Mouse (Mus musculus): ENCODE results near the gene Top2a. TPM values are rescaled to one million over a fixed set of nuclear protein-coding genes. Genes with fewer than 3 reads are reported as not detected.
"Not testable (repeated sequence)": the region's sequence is repeated elsewhere in the genome, so short reads cannot be mapped to it uniquely, and the experiment has no call there.

Gene Top2a
- polyA plus RNA-seq, 1 experiment from 2014 or later, result 20.4 TPM

- Histone ChIP-seq H3K9ac (ENCODE audit: low read depth, low read length) (no peak overlapping the region), H3K36me3 (ENCODE audit: control insufficient read depth, insufficient read depth, low read length) (no peaks in the 10 kb centered on the region), H3K4me3 (ENCODE audit: low read depth, low read length) (no peak overlapping the region), H3K27ac (ENCODE audit: low read length) (no peak overlapping the region), H3K27me3 (ENCODE audit: control insufficient read depth, insufficient read depth, low read depth, low read length) (no peaks in the 10 kb centered on the region), H3K9me3 (replicated peaks; ENCODE audit: control insufficient read depth, low read length, poor library complexity, severe bottlenecking) (no peaks in the 10 kb centered on the region), H3K4me2 (ENCODE audit: low read length) (no peak overlapping the region), H3K4me1 (ENCODE audit: control insufficient read depth, insufficient read depth, low read length) (no peaks in the 10 kb centered on the region)
- WGBS, result 89% methylated on average over 11 of the region's 11 CpGs
- no peak for ATAC-seq
Measured at GRCm38 (mm10) chr11:98999243-98999642, 24.7 kb downstream of the Top2a start.

- no peak for ATAC-seq
- Histone ChIP-seq H3K36me3 (ENCODE audit: control insufficient read depth, insufficient read depth, low read length) (no peaks in the 10 kb centered on the region), H3K27ac (ENCODE audit: low read length) (no peak overlapping the region), H3K4me1 (ENCODE audit: control insufficient read depth, insufficient read depth, low read length) (no peaks in the 10 kb centered on the region), H3K27me3 (ENCODE audit: control insufficient read depth, insufficient read depth, low read depth, low read length) (no peaks in the 10 kb centered on the region), H3K4me3 (ENCODE audit: low read depth, low read length) (no peak overlapping the region), H3K9me3 (replicated peaks; ENCODE audit: control insufficient read depth, low read length, poor library complexity, severe bottlenecking) (no peaks in the 10 kb centered on the region), H3K9ac (ENCODE audit: low read depth, low read length) (no peak overlapping the region), H3K4me2 (ENCODE audit: low read length) (no peak overlapping the region)
Measured at GRCm38 (mm10) chr11:98998776-98999175, 25.2 kb downstream of the Top2a start.

DNA sequence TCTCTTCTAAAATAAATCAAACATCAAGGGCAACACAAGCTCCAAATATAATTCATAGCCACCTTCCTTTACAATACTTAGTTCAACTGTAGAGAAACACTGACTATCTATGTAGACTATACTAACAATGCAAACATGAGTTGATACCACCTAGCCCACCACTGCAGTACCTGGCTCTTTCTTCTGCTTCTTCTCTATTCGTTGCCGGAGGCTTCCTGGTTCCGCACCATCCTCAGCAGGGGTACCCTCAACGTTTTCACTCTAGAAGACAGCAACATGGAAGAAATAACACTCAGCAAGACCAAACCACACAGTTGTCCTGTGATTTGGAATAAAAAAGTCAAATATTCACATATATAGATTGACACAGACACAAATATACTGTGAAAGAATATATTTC, 26.3 kb downstream of the Top2a start:
- H3K36me3 ChIP-seq (ENCODE audit: control insufficient read depth, insufficient read depth, low read length), result no peaks in the 10 kb centered on the region
- H3K4me1 ChIP-seq (ENCODE audit: control insufficient read depth, insufficient read depth, low read length), result no peaks in the 10 kb centered on the region
- ATAC-seq, result no peak
- no peak overlapping the region for H3K4me3 ChIP-seq (ENCODE audit: low read depth, low read length)
- no peaks in the 10 kb centered on the region for H3K9me3 ChIP-seq (replicated peaks; ENCODE audit: control insufficient read depth, low read length, poor library complexity, severe bottlenecking)
- 97% methylated on average over 4 of the region's 4 CpGs for WGBS
- H3K9ac ChIP-seq (ENCODE audit: low read depth, low read length), result no peak overlapping the region
- no peak overlapping the region for H3K27ac ChIP-seq (ENCODE audit: low read length)
- H3K27me3 ChIP-seq (ENCODE audit: control insufficient read depth, insufficient read depth, low read depth, low read length), result no peaks in the 10 kb centered on the region
- H3K4me2 ChIP-seq (ENCODE audit: low read length), result no peak overlapping the region

DNA sequence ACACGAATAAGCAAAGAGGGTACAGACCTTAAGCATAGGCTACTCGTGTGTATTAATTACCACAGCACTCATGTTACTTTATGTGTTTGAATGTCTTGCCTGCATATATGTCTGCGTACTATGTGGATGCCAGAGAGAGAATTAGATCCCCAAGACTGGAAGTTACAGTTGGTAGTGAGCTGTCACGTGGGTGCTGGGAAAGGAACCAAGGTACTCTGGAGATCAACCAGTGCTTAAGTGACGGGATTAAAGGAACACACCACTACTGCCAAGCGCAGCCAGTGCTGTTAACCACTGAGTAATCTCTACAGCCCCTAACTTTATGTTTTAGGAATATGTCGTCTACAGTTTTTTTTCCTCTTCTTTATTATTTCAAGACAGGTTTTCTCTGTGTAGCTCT, 28.0 kb downstream of the Top2a start:
- Histone ChIP-seq H3K27ac (ENCODE audit: low read length) (no peak overlapping the region), H3K9me3 (replicated peaks; ENCODE audit: control insufficient read depth, low read length, poor library complexity, severe bottlenecking) (no peaks in the 10 kb centered on the region), H3K36me3 (ENCODE audit: control insufficient read depth, insufficient read depth, low read length) (no peaks in the 10 kb centered on the region), H3K4me2 (ENCODE audit: low read length) (no peak overlapping the region), H3K9ac (ENCODE audit: low read depth, low read length) (no peak overlapping the region), H3K4me1 (ENCODE audit: control insufficient read depth, insufficient read depth, low read length) (no peaks in the 10 kb centered on the region), H3K4me3 (ENCODE audit: low read depth, low read length) (no peak overlapping the region), H3K27me3 (ENCODE audit: control insufficient read depth, insufficient read depth, low read depth, low read length) (no peaks in the 10 kb centered on the region)
- no peak for ATAC-seq
- WGBS, result 96% methylated on average over 7 of the region's 7 CpGs

DNA sequence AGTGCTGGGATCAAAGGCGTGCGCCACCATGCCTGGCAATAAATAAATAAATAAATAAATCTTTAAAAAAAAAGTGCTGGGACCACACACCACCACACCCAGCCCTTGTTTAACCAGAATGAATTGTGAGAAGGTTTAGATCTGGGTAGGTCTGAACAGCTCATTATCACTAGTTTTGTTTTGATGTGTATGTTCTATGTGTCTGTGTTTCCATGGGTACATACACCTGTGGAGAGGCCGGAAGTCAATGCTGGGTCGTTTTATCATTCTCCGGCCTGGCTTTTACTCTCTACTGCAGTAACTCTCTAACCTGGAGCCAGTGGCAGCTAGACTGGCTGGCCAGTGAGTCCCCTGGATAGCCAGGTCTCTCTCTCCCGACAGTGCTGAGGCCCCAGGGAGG, 33.1 kb downstream of the Top2a start:
- Histone ChIP-seq H3K9ac (ENCODE audit: low read depth, low read length) (no peak overlapping the region), H3K9me3 (replicated peaks; ENCODE audit: control insufficient read depth, low read length, poor library complexity, severe bottlenecking) (no peaks in the 10 kb centered on the region), H3K4me3 (ENCODE audit: low read depth, low read length) (no peak overlapping the region), H3K4me1 (ENCODE audit: control insufficient read depth, insufficient read depth, low read length) (no peaks in the 10 kb centered on the region), H3K27me3 (ENCODE audit: control insufficient read depth, insufficient read depth, low read depth, low read length) (no peaks in the 10 kb centered on the region), H3K27ac (ENCODE audit: low read length) (no peak overlapping the region), H3K36me3 (ENCODE audit: control insufficient read depth, insufficient read depth, low read length) (no peaks in the 10 kb centered on the region), H3K4me2 (ENCODE audit: low read length) (no peak overlapping the region)
- no peak for ATAC-seq
- 77% methylated on average over 6 of the region's 6 CpGs for WGBS

DNA sequence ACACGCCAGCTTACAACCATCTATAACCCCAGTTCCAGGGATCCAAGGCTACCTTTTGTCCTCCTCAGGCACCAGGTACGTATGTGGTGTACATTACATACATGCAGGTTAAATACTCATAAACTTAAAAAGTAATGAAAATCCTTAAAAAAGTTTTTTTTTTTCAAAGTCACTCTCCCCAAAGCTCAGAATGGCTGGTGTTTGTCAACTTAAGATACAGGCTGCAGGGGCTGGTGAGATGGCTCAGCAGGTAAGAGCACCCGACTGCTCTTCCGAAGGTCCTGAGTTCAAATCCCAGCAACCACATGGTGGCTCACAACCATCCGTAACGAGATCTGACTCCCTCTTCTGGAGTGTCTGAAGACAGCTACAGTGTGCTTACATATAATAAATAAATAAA, 35.7 kb downstream of the Top2a start:
- H3K27me3 ChIP-seq (ENCODE audit: control insufficient read depth, insufficient read depth, low read depth, low read length); ATAC-seq; H3K4me1 ChIP-seq (ENCODE audit: control insufficient read depth, insufficient read depth, low read length); H3K4me2 ChIP-seq (ENCODE audit: low read length); H3K27ac ChIP-seq (ENCODE audit: low read length); H3K9me3 ChIP-seq (replicated peaks; ENCODE audit: control insufficient read depth, low read length, poor library complexity, severe bottlenecking); H3K36me3 ChIP-seq (ENCODE audit: control insufficient read depth, insufficient read depth, low read length); H3K4me3 ChIP-seq (ENCODE audit: low read depth, low read length); H3K9ac ChIP-seq (ENCODE audit: low read depth, low read length): not testable (repeated sequence)
- 97% methylated on average over 5 of the region's 6 CpGs for WGBS

GRCm38 (mm10) chr11:98985542-98985941, 38.4 kb downstream of the Top2a start:
- 93% methylated on average over 7 of the region's 7 CpGs for WGBS
- no peak overlapping the region for H3K9ac ChIP-seq (ENCODE audit: low read depth, low read length)
- H3K9me3 ChIP-seq (replicated peaks; ENCODE audit: control insufficient read depth, low read length, poor library complexity, severe bottlenecking), result no peaks in the 10 kb centered on the region
- H3K4me3 ChIP-seq (ENCODE audit: low read depth, low read length), result no peak overlapping the region
- ATAC-seq, result no peak
- no peak overlapping the region for H3K27ac ChIP-seq (ENCODE audit: low read length)
- H3K27me3 ChIP-seq (ENCODE audit: control insufficient read depth, insufficient read depth, low read depth, low read length), result no peaks in the 10 kb centered on the region
- H3K4me1 ChIP-seq (ENCODE audit: control insufficient read depth, insufficient read depth, low read length), result peaks cover 13% of the 10 kb centered on the region
- no peaks in the 10 kb centered on the region for H3K36me3 ChIP-seq (ENCODE audit: control insufficient read depth, insufficient read depth, low read length)
- H3K4me2 ChIP-seq (ENCODE audit: low read length), result no peak overlapping the region

GRCm38 (mm10) chr11:98983551-98983950, 40.4 kb downstream of the Top2a start:
- no peak overlapping the region for H3K27ac ChIP-seq (ENCODE audit: low read length)
- no peaks in the 10 kb centered on the region for H3K36me3 ChIP-seq (ENCODE audit: control insufficient read depth, insufficient read depth, low read length)
- no peak for ATAC-seq
- H3K4me2 ChIP-seq (ENCODE audit: low read length), result peak overlapping the region; percentile 64
- H3K9ac ChIP-seq (ENCODE audit: low read depth, low read length), result peak overlapping the region; percentile 84; the same call in 1 of the 2 replicates
- peaks cover 14% of the 10 kb centered on the region for H3K4me1 ChIP-seq (ENCODE audit: control insufficient read depth, insufficient read depth, low read length)
- peak overlapping the region; percentile 70 for H3K4me3 ChIP-seq (ENCODE audit: low read depth, low read length)
- no peaks in the 10 kb centered on the region for H3K27me3 ChIP-seq (ENCODE audit: control insufficient read depth, insufficient read depth, low read depth, low read length)
- WGBS, result 40% methylated on average over 8 of the region's 8 CpGs
- no peaks in the 10 kb centered on the region for H3K9me3 ChIP-seq (replicated peaks; ENCODE audit: control insufficient read depth, low read length, poor library complexity, severe bottlenecking)

- peaks cover 14% of the 10 kb centered on the region for H3K4me1 ChIP-seq (ENCODE audit: control insufficient read depth, insufficient read depth, low read length)
- H3K27ac ChIP-seq (ENCODE audit: low read length), result peak within 1 kb of the TSS; percentile 95
- 2% methylated on average over 24 of the region's 28 CpGs for WGBS
- H3K9ac ChIP-seq (ENCODE audit: low read depth, low read length), result peak within 1 kb of the TSS; percentile 84
- H3K27me3 ChIP-seq (ENCODE audit: control insufficient read depth, insufficient read depth, low read depth, low read length), result no peaks in the 10 kb centered on the region
- H3K4me2 ChIP-seq (ENCODE audit: low read length), result peak within 1 kb of the TSS; percentile 64
- H3K4me3 ChIP-seq (ENCODE audit: low read depth, low read length), result peak within 1 kb of the TSS; percentile 70
- H3K36me3 ChIP-seq (ENCODE audit: control insufficient read depth, insufficient read depth, low read length), result no peaks in the 10 kb centered on the region
- no peaks in the 10 kb centered on the region for H3K9me3 ChIP-seq (replicated peaks; ENCODE audit: control insufficient read depth, low read length, poor library complexity, severe bottlenecking)
- no peak; the same call in 1 of the 2 replicates for ATAC-seq
Measured at GRCm38 (mm10) chr11:98982773-98983133, 41.2 kb downstream of the Top2a start, which contains the start of gene Gjd3. Gene Gjd3 (minus strand): TSS chr11:98983016.
